Mouse (Mus musculus): ENCODE measurements around the gene Tmc2.

DNA sequence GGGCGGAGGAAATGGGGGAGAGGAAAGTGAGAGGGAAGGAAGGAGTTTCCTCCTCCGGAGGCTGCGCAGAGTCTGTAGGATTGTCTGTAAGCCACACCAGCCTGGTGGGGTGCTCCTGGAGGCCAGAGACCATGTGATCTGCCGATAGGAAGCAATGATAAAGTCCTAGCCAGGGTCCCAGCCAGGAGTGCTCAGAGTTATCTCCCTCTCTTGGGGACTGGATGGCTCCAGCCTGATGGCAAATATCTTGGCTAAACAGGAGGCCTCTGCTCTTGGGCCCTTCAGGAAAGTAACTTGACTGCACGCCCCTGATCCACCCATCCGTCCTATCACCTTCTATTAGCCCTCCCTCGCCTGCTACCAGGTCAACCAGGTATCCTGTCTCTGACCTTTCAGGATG lies 53.2 kb downstream of the Tmc2 start:
- TF ChIP-seq GATA1 (IDR thresholded peaks at IDR 0.05; ENCODE audit: borderline replicate concordance, low read length) (no peak), CTCF (IDR thresholded peaks at IDR 0.05; ENCODE audit: low read depth, low read length) (no peak), POLR2AphosphoS5 (IDR thresholded peaks at IDR 0.05; ENCODE audit: insufficient replicate concordance, low read depth, low read length) (no peak), TAL1 (conservative IDR thresholded peaks at IDR 0.05; ENCODE audit: low read depth, low read length) (no peak)

Data from G1E (cell line).